Mouse (Mus musculus) CD8-positive naive resting alpha-beta T cell, adult 57 days (primary cell): Measurements from ENCODE around the gene Bend5. TPM values are rescaled to one million over a fixed set of nuclear protein-coding genes. Genes with fewer than 3 reads are reported as not detected.

ENCODE experiments used
- total RNA-seq: library from RNA; stranded (reverse); gene quantifications from one replicate; pipeline ENCODE4 v1.2.4, GENCODE M21; 2023

Bend5 gene
- 16.2 TPM for total RNA-seq

GRCm38 (mm10) chr4:111414818-111415488 is at the start of gene Bend5:
TSS of gene Bend5 (plus strand) at chr4:111415006.

